Mouse (Mus musculus): ENCODE results near the gene Fryl. TPM values are rescaled to one million over a fixed set of nuclear protein-coding genes. Genes with fewer than 3 reads are reported as not detected.

Fryl gene
- total and polyA plus RNA-seq, 3 experiments, result 112 to 439 (median 147) TPM

DNA sequence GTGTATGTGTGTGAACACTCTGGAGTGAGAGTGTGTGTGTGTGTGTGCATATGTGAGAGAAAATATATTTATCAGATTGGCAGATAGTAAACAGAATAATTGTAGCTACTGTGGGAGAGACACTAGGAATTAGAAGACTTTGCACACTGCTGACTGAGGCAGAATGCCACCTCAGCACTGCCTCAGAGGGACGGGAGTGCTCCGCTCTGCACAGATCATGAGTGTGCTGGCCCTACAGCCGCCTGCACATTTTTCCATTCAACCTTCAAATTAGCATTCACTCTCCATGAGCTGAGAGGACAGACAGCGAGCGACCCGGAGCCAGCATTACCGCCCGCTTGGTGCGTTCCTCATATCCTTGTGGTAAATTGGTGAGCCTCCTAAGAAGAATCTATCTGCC is 96.0 kb downstream of the Fryl start:
- no peak for TF ChIP-seq GATA1 (IDR thresholded peaks at IDR 0.05; ENCODE audit: borderline replicate concordance, low read length)
- no peak for TF ChIP-seq CTCF (IDR thresholded peaks at IDR 0.05; ENCODE audit: low read depth, low read length)
- TF ChIP-seq TAL1 (conservative IDR thresholded peaks at IDR 0.05; ENCODE audit: low read depth, low read length), result no peak
- no peak for TF ChIP-seq GATA2 (IDR thresholded peaks at IDR 0.05; ENCODE audit: borderline replicate concordance, low read depth, low read length)
- TF ChIP-seq POLR2AphosphoS5 (IDR thresholded peaks at IDR 0.05; ENCODE audit: insufficient replicate concordance, low read depth, low read length), result no peak
- H3K4me3 ChIP-seq (ENCODE audit: low read depth, low read length), result no peak overlapping the region
- ATAC-seq (ENCODE audit: extremely low read depth, insufficient number of reproducible peaks, low FRiP score, poor library complexity, severe bottlenecking), result no peak

DNA sequence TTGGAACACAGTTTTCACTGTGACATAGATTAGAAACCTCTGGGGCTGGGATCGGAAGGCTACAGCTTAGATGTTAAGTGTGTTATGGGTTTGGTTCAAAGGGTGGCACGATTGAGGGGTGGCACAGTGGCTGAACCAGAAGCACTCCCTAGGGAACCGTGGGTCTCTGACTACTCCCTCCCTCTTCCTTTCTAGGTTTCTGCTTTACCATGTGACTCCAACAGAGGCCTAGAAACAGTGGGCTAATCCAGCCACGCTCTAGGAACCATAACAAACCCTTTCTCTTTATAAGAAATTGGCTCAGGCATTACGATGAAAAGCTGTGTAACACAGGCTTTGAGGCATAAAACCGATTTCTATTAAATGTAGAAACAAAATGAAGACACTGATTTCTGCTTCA is 98.9 kb downstream of the Fryl start:
- no peaks in the 10 kb centered on the region for H3K27me3 ChIP-seq (ENCODE audit: insufficient read depth, low read length)
- H3K4me1 ChIP-seq (ENCODE audit: insufficient read depth, low read depth, low read length), result peaks cover 32% of the 10 kb centered on the region
- H3K9me3 ChIP-seq (replicated peaks), result no peaks in the 10 kb centered on the region
- TF ChIP-seq CTCF (IDR thresholded peaks at IDR 0.05; ENCODE audit: low read depth, low read length) (no peak), GATA2 (IDR thresholded peaks at IDR 0.05; ENCODE audit: borderline replicate concordance, low read depth, low read length) (no peak), GATA1 (IDR thresholded peaks at IDR 0.05; ENCODE audit: borderline replicate concordance, low read length) (no peak), POLR2AphosphoS5 (IDR thresholded peaks at IDR 0.05; ENCODE audit: insufficient replicate concordance, low read depth, low read length) (no peak), TAL1 (conservative IDR thresholded peaks at IDR 0.05; ENCODE audit: low read depth, low read length) (no peak)
- peaks cover 52% of the 10 kb centered on the region for H3K36me3 ChIP-seq (replicated peaks)
- ATAC-seq (ENCODE audit: extremely low read depth, insufficient number of reproducible peaks, low FRiP score, poor library complexity, severe bottlenecking) (no peak), DNase-seq (ENCODE audit: low spot score) (no peak)
- H3K4me3 ChIP-seq (ENCODE audit: low read depth, low read length), result no peak overlapping the region

More for the DNA sequence above, 96.0 kb downstream of the Fryl start:
- Histone ChIP-seq H3K36me3 (replicated peaks) (peaks cover 44% of the 10 kb centered on the region), H3K4me1 (ENCODE audit: insufficient read depth, low read depth, low read length) (peaks cover 30% of the 10 kb centered on the region), H3K9me3 (replicated peaks) (no peaks in the 10 kb centered on the region), H3K27me3 (ENCODE audit: insufficient read depth, low read length) (no peaks in the 10 kb centered on the region)
- no peak for DNase-seq (ENCODE audit: low spot score)

- ATAC-seq (ENCODE audit: extremely low read depth, insufficient number of reproducible peaks, low FRiP score, poor library complexity, severe bottlenecking), result no peak
- Histone ChIP-seq H3K9me3 (replicated peaks) (no peaks in the 10 kb centered on the region), H3K36me3 (replicated peaks) (peaks cover 56% of the 10 kb centered on the region), H3K4me1 (ENCODE audit: insufficient read depth, low read depth, low read length) (peaks cover 36% of the 10 kb centered on the region), H3K27me3 (ENCODE audit: insufficient read depth, low read length) (no peaks in the 10 kb centered on the region), H3K4me3 (ENCODE audit: low read depth, low read length) (no peak overlapping the region)
- no peak for DNase-seq (ENCODE audit: low spot score)
- TF ChIP-seq GATA2 (IDR thresholded peaks at IDR 0.05; ENCODE audit: borderline replicate concordance, low read depth, low read length) (no peak), TAL1 (conservative IDR thresholded peaks at IDR 0.05; ENCODE audit: low read depth, low read length) (peak; percentile 14; the same call in 1 of the 2 replicates), GATA1 (IDR thresholded peaks at IDR 0.05; ENCODE audit: borderline replicate concordance, low read length) (no peak), CTCF (IDR thresholded peaks at IDR 0.05; ENCODE audit: low read depth, low read length) (no peak), POLR2AphosphoS5 (IDR thresholded peaks at IDR 0.05; ENCODE audit: insufficient replicate concordance, low read depth, low read length) (no peak)
Measured at GRCm38 (mm10) chr5:73157009-73157408, 99.4 kb downstream of the Fryl start.

GRCm38 (mm10) chr5:73156226-73156926 is 100.0 kb downstream of the Fryl start:
- peaks cover 54% of the 10 kb centered on the region for H3K36me3 ChIP-seq (replicated peaks)
- H3K9me3 ChIP-seq (replicated peaks), result no peaks in the 10 kb centered on the region
- peaks cover 36% of the 10 kb centered on the region for H3K4me1 ChIP-seq (ENCODE audit: insufficient read depth, low read depth, low read length)
- DNase-seq (ENCODE audit: low spot score) (no peak), ATAC-seq (ENCODE audit: extremely low read depth, insufficient number of reproducible peaks, low FRiP score, poor library complexity, severe bottlenecking) (no peak)
- H3K4me3 ChIP-seq (ENCODE audit: low read depth, low read length), result no peak overlapping the region
- no peaks in the 10 kb centered on the region for H3K27me3 ChIP-seq (ENCODE audit: insufficient read depth, low read length)
- TF ChIP-seq GATA1 (IDR thresholded peaks at IDR 0.05; ENCODE audit: borderline replicate concordance, low read length) (no peak), TAL1 (conservative IDR thresholded peaks at IDR 0.05; ENCODE audit: low read depth, low read length) (no peak), CTCF (IDR thresholded peaks at IDR 0.05; ENCODE audit: low read depth, low read length) (no peak), POLR2AphosphoS5 (IDR thresholded peaks at IDR 0.05; ENCODE audit: insufficient replicate concordance, low read depth, low read length) (no peak), GATA2 (IDR thresholded peaks at IDR 0.05; ENCODE audit: borderline replicate concordance, low read depth, low read length) (no peak)

DNA sequence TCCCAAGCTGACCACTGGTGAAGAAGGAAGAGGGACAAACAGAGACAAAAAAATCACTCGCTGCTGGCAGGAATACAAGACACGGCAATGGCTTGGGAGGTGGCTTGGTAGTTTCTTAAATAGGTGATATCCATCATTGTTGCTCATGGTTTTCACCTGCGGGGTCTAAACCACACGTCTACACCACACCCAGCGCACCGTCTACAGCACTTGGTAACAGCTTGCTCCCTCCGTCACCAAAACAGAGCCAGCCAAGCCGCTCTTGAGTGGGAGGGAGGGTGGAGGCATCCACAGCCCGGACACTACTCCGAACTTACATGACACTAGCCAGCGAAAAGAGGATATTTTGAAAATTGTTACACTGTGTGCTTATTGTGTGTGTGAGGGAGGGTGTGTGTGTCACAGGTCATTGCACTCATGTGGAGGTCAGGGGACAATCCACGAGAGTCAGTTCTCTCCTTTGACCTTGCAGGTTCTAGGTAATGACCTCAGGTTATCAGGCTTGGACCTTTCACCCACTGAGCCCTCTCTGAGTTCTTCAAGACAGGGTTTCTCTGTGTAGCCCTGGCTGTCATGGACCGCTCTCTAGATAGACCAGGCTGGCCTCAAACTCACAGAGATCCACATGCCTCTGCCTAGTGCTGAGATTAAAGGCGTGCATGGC is 102.5 kb downstream of the Fryl start:
- Histone ChIP-seq H3K4me3 (ENCODE audit: low read depth, low read length) (no peak overlapping the region), H3K9me3 (replicated peaks) (no peaks in the 10 kb centered on the region), H3K36me3 (replicated peaks) (peaks cover 51% of the 10 kb centered on the region), H3K4me1 (ENCODE audit: insufficient read depth, low read depth, low read length) (peaks cover 34% of the 10 kb centered on the region), H3K27me3 (ENCODE audit: insufficient read depth, low read length) (no peaks in the 10 kb centered on the region)
- no peak for ATAC-seq (ENCODE audit: extremely low read depth, insufficient number of reproducible peaks, low FRiP score, poor library complexity, severe bottlenecking)
- DNase-seq (ENCODE audit: low spot score), result no peak
- no peak for TF ChIP-seq GATA2 (IDR thresholded peaks at IDR 0.05; ENCODE audit: borderline replicate concordance, low read depth, low read length)
- no peak for TF ChIP-seq TAL1 (conservative IDR thresholded peaks at IDR 0.05; ENCODE audit: low read depth, low read length)
- TF ChIP-seq GATA1 (IDR thresholded peaks at IDR 0.05; ENCODE audit: borderline replicate concordance, low read length), result no peak
- TF ChIP-seq POLR2AphosphoS5 (IDR thresholded peaks at IDR 0.05; ENCODE audit: insufficient replicate concordance, low read depth, low read length), result no peak
- no peak for TF ChIP-seq CTCF (IDR thresholded peaks at IDR 0.05; ENCODE audit: low read depth, low read length)

GRCm38 (mm10) chr5:73152206-73152605 is 104.2 kb downstream of the Fryl start:
- Histone ChIP-seq H3K36me3 (replicated peaks) (peaks cover 61% of the 10 kb centered on the region), H3K27me3 (ENCODE audit: insufficient read depth, low read length) (no peaks in the 10 kb centered on the region), H3K4me1 (ENCODE audit: insufficient read depth, low read depth, low read length) (peaks cover 24% of the 10 kb centered on the region), H3K4me3 (ENCODE audit: low read depth, low read length) (no peak overlapping the region), H3K9me3 (replicated peaks) (no peaks in the 10 kb centered on the region)
- ATAC-seq (ENCODE audit: extremely low read depth, insufficient number of reproducible peaks, low FRiP score, poor library complexity, severe bottlenecking) (no peak), DNase-seq (ENCODE audit: low spot score) (no peak)
- TF ChIP-seq GATA1 (IDR thresholded peaks at IDR 0.05; ENCODE audit: borderline replicate concordance, low read length) (no peak), CTCF (IDR thresholded peaks at IDR 0.05; ENCODE audit: low read depth, low read length) (no peak), GATA2 (IDR thresholded peaks at IDR 0.05; ENCODE audit: borderline replicate concordance, low read depth, low read length) (no peak), TAL1 (conservative IDR thresholded peaks at IDR 0.05; ENCODE audit: low read depth, low read length) (no peak)

Data from G1E (cell line).